Mouse (Mus musculus): ENCODE results near the gene Msmp. TPM values are rescaled to one million over a fixed set of nuclear protein-coding genes. Genes with fewer than 3 reads are reported as not detected.
A peak's percentile ranks its signal among the peaks of the same experiment; 100 is the strongest.

The Msmp gene
- polyA plus RNA-seq, 1 experiment from 2014 or later: 0.74 TPM

DNA sequence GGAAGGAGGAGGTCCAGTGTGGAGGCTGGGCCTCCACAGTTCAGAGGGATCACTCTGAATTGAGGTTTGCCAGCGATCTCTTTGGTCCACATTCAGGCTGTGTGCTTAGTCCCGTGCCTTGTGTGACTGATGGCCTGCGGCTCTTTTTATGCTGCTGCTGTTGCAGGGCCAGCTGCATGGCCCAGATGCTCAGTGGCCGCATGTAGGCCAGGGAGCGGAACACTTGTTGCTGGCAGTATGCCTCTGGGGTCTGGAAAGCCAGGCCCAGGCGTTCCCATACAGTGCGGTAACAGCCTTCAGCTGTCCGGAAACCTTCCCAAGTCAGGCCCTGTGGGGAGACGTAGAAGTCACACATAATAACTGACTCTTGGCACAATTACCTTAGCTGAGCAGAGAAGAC lies 17.2 kb downstream of the Msmp start:
- peaks cover 75% of the 10 kb centered on the region for H3K36me3 ChIP-seq
- peaks cover 10% of the 10 kb centered on the region for H3K4me1 ChIP-seq
- no peaks in the 10 kb centered on the region for H3K27me3 ChIP-seq (ENCODE audit: low read depth, poor library complexity, severe bottlenecking)
- H3K4me3 ChIP-seq: no peak overlapping the region
- no peak for DNase-seq (ENCODE audit: low spot score)
- 96% methylated on average over 9 of the region's 9 CpGs for WGBS
- H3K27ac ChIP-seq (replicated peaks): no peak overlapping the region
- no peaks in the 10 kb centered on the region for H3K9me3 ChIP-seq (replicated peaks)

DNA sequence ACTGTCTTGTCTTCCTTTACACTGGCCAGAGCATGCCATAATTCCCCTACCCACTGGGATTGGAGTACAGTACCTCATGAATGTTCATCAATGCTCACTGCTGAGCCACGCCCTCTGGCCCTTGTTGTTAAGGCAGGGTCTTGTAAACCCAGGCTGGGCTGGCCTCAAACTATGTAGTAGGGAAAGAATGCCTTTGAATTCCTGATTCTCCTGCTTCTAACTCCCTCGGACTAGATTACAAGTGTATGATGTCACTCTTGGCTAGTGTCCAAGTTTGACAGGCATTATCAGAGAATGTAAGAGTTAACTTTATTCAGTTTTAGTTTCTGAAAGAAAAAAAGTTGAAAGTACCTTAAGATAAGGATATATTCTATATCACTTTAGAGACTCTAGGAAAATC lies 20.1 kb downstream of the Msmp start:
- Histone ChIP-seq H3K27ac (replicated peaks) (no peak overlapping the region), H3K4me3 (0 out of 2 replicates have a peak overlapping the region, but pooled peaks have one; percentile 1), H3K4me1 (peaks cover 34% of the 10 kb centered on the region), H3K9me3 (replicated peaks) (no peaks in the 10 kb centered on the region), H3K27me3 (ENCODE audit: low read depth, poor library complexity, severe bottlenecking) (no peaks in the 10 kb centered on the region), H3K36me3 (peaks cover 48% of the 10 kb centered on the region)
- 77% methylated on average over 2 of the region's 2 CpGs for WGBS
- DNase-seq (ENCODE audit: low spot score): no peak

DNA sequence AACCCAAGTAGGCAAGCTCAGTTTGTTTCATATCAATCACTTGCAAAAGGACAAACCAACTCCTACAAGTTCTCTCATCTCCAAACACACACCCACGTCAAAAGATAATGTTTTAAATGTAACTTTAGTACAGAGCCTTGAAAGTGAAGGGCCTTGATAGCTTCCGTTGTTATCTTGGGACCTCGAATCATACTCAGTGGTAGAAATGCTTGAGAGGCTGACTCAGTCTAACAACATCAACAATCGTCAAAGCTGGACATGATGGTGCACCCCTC lies 20.8 kb downstream of the Msmp start:
- Histone ChIP-seq H3K27me3 (ENCODE audit: low read depth, poor library complexity, severe bottlenecking) (no peaks in the 10 kb centered on the region), H3K4me1 (peaks cover 41% of the 10 kb centered on the region), H3K4me3 (peak overlapping the region; percentile 94), H3K27ac (replicated peaks) (no peak overlapping the region), H3K36me3 (peaks cover 47% of the 10 kb centered on the region), H3K9me3 (replicated peaks) (no peaks in the 10 kb centered on the region)
- whole genome bisulfite sequencing: 87% methylated on average over 4 of the region's 4 CpGs
- no peak for DNase-seq (ENCODE audit: low spot score)

DNA sequence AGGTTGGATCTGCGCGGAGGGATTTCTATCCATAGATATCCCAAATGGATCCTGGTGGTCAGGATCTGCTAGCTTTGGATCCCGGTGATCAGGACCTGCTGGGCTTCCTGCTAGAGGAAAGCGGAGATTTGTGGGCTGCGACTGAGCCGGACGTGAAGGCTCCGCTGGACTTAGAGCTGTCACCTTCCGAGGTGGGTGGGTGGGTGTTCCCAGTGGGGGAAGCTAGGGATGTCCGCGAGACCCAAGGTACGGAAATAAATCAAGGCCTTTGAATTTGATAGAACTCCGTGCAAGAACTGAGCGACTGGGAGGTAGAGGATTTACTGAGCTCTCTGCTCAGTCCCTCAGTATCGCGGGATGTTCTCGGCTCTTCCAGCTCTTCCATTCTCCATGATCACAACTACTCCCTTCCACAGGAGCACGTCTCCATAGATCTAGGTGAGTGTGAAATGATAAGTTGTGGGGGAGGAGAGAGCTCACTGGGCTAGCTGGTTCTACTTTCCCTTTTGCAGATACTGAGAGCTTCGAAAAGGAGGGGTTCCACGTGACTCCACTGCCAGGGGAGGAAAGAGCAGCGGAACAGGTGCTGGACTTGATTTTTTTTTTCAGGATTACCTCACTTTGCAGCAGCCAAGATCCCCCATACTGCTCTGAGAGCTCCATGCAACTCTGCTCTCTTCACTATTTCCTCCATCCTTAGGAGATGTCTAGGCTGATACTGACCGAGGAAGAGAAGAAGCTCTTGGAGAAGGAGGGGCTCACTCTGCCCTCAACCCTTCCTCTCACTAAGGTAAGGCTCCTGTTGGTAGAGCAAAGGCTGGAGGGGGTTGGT lies 21.3 kb downstream of the Msmp start:
- DNase-seq (ENCODE audit: low spot score): no peak

DNA sequence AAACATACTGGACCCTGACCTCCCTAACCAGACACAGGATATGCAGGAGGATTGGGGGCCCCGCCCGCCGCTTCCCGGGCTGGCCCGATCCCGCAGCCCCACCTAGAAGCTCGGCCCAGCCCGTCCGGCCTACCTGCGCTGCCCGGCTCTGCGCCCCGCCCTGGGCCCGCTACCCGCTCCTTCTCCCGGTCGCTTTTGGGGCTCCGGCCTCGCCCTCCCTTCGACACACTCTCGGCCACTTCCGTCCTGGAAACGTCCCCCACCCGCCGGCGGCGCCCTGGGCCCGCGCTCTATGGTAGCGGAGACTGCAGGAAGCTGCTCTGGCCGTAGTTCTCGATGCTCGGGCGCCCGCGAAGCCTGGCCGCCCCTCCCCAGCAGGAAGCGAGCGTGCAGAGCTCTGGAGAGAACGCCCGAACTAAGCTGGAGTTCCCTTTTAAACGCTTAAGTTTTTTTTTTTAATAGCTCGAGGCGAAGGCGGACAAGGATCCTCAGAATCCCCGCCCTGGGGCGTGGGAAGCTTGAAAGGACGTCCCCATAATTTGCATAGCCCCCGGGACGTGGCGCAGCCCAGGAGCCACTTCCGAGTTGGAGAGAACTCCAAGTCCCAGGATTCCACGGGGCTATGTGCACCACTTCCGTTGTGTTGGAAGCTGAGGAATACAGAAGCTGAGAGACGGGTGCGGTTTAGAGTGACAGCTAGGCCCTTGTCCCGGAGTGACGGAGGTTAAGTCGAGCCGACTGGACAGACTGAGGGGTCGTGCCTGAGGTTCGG lies 22.1 kb downstream of the Msmp start, which contains the start of the genes Creb3 and Tln1:
Creb3 (plus strand) TSS at position 336 of the 772 bp plus-strand sequence.
Tln1 (minus strand) TSS at position 695 of the 772 bp plus-strand sequence.
- peaks cover 39% of the 10 kb centered on the region for H3K36me3 ChIP-seq
- H3K27me3 ChIP-seq (ENCODE audit: low read depth, poor library complexity, severe bottlenecking): no peaks in the 10 kb centered on the region
- H3K9me3 ChIP-seq (replicated peaks): no peaks in the 10 kb centered on the region
- peaks cover 54% of the 10 kb centered on the region for H3K4me1 ChIP-seq
- DNase-seq (ENCODE audit: low spot score): peak; percentile 94
- peak within 1 kb of the TSS; percentile 96 for H3K27ac ChIP-seq (replicated peaks)
- WGBS: under 1% methylated on average over 62 of the region's 62 CpGs
- peak within 1 kb of the TSS; percentile 94 for H3K4me3 ChIP-seq

More for the DNA sequence above, 21.3 kb downstream of the Msmp start:
- peaks cover 41% of the 10 kb centered on the region for H3K36me3 ChIP-seq
- peaks cover 46% of the 10 kb centered on the region for H3K4me1 ChIP-seq
- 9% methylated on average over 22 of the region's 22 CpGs for WGBS
- peak overlapping the region; percentile 96 for H3K27ac ChIP-seq (replicated peaks)
- H3K4me3 ChIP-seq: peak overlapping the region; percentile 94
- H3K27me3 ChIP-seq (ENCODE audit: low read depth, poor library complexity, severe bottlenecking): no peaks in the 10 kb centered on the region
- no peaks in the 10 kb centered on the region for H3K9me3 ChIP-seq (replicated peaks)

DNA sequence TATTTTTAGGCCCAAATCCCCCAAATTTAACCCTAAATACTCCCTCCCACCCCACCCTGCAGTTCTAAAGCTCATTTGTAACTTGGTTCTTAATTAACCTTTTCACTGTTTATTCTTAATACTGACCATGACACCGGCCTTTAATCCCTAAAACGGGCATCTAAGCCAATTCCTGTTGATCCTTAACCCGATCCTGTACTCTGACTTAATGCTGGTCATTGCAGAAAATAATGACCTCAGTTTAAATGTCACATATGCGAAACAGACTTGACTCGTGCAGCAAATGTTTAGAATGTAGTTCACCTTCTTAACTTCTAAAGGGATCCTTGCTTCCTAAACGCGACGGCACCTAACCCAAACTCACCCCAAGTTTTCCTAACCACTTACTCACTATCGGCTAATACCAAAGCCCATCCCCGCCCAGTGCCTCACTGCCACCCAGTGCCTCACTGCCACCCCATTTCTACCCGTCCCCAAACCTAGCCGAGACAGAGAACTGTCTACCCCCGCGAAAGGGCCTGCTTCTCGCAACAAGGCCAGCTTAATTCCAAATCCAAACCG lies 22.8 kb downstream of the Msmp start:
- 3% methylated on average over 16 of the region's 16 CpGs for WGBS
- peaks cover 37% of the 10 kb centered on the region for H3K36me3 ChIP-seq
- H3K27me3 ChIP-seq (ENCODE audit: low read depth, poor library complexity, severe bottlenecking): no peaks in the 10 kb centered on the region
- DNase-seq (ENCODE audit: low spot score): no peak
- H3K9me3 ChIP-seq (replicated peaks): no peaks in the 10 kb centered on the region
- H3K4me1 ChIP-seq: peaks cover 57% of the 10 kb centered on the region
- H3K4me3 ChIP-seq: peak overlapping the region; percentile 94
- peak overlapping the region; percentile 96 for H3K27ac ChIP-seq (replicated peaks)

DNA sequence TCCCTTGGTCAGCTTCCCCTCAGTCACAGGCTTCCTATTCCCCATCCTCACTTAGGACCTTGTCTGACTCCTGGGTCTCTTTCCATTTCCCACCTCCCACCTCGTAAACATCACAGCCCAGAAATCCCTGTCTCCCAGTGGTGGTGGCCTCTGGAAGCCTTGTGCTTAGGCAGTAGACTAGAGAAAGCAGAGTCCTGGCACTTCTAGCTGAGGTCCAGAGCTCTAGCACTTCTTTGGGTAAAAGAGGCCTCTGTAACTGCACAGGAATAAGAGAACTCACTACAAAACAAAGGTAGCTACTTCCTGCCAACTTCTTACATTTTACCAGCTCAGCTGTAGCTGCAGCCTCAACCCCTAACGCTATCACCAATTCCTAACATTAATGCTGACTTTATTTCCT lies 23.3 kb downstream of the Msmp start:
- H3K9me3 ChIP-seq (replicated peaks): no peaks in the 10 kb centered on the region
- peak overlapping the region; percentile 94 for H3K4me3 ChIP-seq
- peak overlapping the region; percentile 96 for H3K27ac ChIP-seq (replicated peaks)
- no peak for DNase-seq (ENCODE audit: low spot score)
- peaks cover 37% of the 10 kb centered on the region for H3K36me3 ChIP-seq
- H3K27me3 ChIP-seq (ENCODE audit: low read depth, poor library complexity, severe bottlenecking): no peaks in the 10 kb centered on the region
- 53% methylated on average over 2 of the region's 2 CpGs for WGBS
- H3K4me1 ChIP-seq: peaks cover 57% of the 10 kb centered on the region

DNA sequence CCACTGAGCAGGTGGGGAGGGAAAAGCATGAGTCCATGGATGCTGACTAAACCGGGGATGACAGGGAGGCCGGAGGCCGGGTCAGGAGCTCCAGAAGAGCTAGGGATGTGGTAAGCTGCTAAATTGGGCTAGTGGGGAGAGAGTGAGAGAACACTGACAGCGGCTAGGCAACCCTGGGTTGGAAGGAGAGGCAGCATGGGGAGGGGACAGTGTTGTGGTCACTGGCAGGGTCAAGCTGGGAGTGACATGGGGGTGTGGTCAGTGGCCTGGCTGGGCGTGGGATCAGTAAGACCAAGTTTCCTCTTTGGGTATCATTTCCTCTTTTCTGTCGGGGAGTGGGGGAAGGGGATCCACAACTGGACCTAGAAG lies 24.1 kb downstream of the Msmp start:
- Histone ChIP-seq H3K4me3 (peak overlapping the region; percentile 94), H3K27me3 (ENCODE audit: low read depth, poor library complexity, severe bottlenecking) (no peaks in the 10 kb centered on the region), H3K36me3 (peaks cover 37% of the 10 kb centered on the region), H3K4me1 (peaks cover 57% of the 10 kb centered on the region), H3K27ac (replicated peaks) (no peak overlapping the region), H3K9me3 (replicated peaks) (no peaks in the 10 kb centered on the region)
- 49% methylated on average over 6 of the region's 6 CpGs for WGBS
- DNase-seq (ENCODE audit: low spot score): no peak

DNA sequence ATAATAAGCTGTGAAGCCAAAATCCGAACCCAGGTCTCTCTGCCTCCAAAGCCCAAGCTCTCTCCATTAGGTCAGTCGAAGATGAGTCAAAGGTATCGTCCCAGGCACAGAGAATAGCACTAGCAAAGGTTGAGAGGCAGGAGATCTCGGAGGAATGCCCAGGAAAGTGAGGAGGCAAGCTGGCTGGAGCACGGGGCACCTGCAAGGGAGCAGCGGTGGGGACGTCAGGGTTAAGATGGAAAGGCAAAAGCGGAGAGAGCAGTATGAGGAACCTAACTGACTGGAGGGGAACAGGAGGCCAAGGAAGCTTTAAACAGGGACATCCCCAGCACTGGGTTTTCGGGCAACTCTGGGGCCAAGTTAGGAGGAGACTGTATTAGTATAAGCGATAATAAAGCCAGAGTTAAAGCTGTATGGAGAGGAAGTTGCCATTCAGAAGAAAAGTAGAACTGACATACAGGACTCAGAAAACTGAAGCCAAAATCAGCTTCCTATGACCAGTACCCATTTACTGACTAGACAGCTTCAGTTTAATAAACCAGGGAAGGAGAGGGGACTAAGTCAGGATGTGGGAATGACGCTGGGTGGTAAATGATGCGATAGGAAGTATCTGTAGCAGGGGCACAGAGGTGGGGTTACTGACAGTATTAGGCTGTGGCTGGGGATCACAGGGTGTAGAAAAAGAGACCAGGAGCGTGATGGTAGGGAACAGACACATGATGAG lies 24.6 kb downstream of the Msmp start:
- H3K4me1 ChIP-seq: peaks cover 57% of the 10 kb centered on the region
- 86% methylated on average over 13 of the region's 13 CpGs for WGBS
- peaks cover 37% of the 10 kb centered on the region for H3K36me3 ChIP-seq
- H3K9me3 ChIP-seq (replicated peaks): no peaks in the 10 kb centered on the region
- no peak for DNase-seq (ENCODE audit: low spot score)
- H3K4me3 ChIP-seq: peak overlapping the region; percentile 94
- H3K27ac ChIP-seq (replicated peaks): no peak overlapping the region
- no peaks in the 10 kb centered on the region for H3K27me3 ChIP-seq (ENCODE audit: low read depth, poor library complexity, severe bottlenecking)

DNA sequence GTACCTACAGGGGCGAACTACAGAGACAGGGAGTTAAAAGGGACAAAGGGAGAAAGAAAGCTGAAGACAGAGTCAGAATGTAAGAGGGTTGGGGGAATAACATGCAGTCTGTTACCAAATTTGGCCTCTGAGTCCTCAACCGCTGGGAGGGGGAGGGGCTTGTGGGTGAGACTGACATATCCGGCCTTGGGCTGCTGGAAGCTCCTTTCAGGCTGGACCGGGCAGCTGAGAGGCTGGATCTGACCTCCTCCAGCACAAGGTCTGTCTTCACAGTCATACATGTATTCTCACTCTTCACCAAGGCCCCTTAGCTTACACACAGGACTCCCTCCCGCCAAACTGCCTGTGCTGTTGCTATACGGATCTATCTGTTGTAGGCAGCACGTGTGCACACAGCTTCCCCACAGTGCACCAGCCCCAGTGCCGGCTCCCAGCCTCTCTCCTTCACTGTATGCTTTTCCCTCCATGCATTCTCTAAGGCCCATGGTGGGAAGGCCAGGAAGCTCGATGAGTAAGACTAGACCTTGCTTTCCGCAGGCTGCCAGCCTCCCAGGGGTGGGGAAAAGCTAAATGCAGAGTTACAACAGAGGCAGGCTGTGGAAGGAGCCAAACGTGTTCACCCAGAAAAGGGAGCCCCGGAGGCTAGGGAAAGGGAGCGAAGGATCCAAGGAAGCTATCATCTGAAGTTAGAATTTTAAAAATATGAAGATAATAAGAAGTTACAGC lies 25.5 kb downstream of the Msmp start:
- 35% methylated on average over 13 of the region's 13 CpGs for WGBS
- Histone ChIP-seq H3K9me3 (replicated peaks) (no peaks in the 10 kb centered on the region), H3K4me1 (peaks cover 57% of the 10 kb centered on the region), H3K4me3 (peak overlapping the region; percentile 32), H3K36me3 (peaks cover 46% of the 10 kb centered on the region), H3K27ac (replicated peaks) (peak overlapping the region; percentile 77), H3K27me3 (ENCODE audit: low read depth, poor library complexity, severe bottlenecking) (no peaks in the 10 kb centered on the region)
- peak; percentile 54 for DNase-seq (ENCODE audit: low spot score)

DNA sequence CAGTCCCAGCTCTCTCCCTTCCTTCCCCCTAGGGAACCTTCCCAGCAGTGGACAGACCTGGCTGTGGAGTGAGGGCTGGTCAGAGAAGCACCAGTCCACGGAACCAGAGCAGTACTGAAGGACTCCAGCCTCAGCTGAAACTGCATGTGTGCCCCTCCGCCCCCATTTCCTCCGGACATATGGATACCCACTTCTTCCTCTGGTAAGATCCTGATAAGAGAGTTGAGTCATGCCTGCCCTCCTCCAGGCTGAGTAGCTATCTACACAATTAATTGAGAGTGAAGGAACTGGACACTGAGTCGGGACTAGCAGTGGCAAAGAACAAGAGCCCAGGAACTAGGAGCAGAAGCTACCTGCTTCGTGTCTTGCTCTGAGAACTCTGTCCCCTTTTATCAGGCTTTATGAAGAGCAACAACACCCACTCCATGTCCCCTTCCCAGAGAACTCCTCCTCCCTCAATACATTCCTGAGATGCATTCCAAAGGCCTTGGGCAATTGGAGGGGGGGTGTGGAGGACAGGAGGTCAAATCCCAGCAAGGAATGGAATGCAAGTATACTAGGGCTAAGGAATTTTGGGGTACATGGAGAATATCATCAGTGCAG lies 26.2 kb downstream of the Msmp start:
- no peaks in the 10 kb centered on the region for H3K27me3 ChIP-seq (ENCODE audit: low read depth, poor library complexity, severe bottlenecking)
- H3K4me3 ChIP-seq: peak overlapping the region; percentile 32
- peak overlapping the region; percentile 77 for H3K27ac ChIP-seq (replicated peaks)
- H3K4me1 ChIP-seq: peaks cover 50% of the 10 kb centered on the region
- H3K9me3 ChIP-seq (replicated peaks): no peaks in the 10 kb centered on the region
- DNase-seq (ENCODE audit: low spot score): peak; percentile 34
- WGBS: 58% methylated on average over 5 of the region's 5 CpGs
- H3K36me3 ChIP-seq: peaks cover 53% of the 10 kb centered on the region
